Mouse (Mus musculus): Measurements from ENCODE around the gene Atg5. TPM values are rescaled to one million over a fixed set of nuclear protein-coding genes. Genes with fewer than 3 reads are reported as not detected.

Gene Atg5
- polyA plus RNA-seq (2012; rRNA removed), result 19.0 and 19.3 TPM in 2 replicates

DNA sequence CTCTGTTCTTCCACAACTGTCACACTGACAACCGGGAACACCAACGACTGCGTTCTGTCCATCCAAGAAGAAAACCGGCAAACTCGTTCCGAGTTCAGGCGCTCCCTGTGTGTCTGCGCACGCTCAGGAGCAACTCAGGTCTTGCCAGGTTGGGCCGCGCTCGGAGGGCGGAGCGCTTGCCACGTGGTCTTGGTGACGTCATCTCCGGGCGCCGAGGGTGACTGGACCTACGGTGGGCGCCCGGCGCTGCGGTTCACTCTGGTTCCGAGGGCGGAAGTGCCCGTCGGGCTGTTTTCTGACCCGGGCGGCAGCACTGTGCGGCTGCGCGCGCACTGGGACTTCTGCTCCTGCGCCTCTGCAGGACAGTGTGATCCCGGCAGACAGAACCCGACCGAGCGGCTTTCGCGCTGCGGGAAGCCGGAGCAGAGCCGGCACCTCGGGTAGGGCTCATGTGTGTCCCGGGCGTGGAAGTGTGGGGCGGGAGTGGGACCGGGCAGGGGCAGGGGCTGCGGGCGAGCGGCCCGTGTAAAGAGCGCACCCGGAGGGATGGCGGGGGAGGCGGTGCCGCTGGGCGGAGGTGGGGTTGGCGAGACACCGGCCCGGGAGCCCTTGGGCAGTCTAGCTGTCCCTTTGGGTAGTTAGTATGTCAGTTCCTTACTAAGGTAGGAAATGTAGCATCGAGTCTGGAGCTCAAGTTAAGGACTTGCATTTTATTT is at the start of gene Atg5:
Atg5 (plus strand) TSS at position 214 of the 716 bp plus-strand sequence.
- peak; percentile 97 to 99 for DNase-seq (ENCODE audit: extremely low spot score in 1 of 2, low spot score in 1 of 2)

DNA sequence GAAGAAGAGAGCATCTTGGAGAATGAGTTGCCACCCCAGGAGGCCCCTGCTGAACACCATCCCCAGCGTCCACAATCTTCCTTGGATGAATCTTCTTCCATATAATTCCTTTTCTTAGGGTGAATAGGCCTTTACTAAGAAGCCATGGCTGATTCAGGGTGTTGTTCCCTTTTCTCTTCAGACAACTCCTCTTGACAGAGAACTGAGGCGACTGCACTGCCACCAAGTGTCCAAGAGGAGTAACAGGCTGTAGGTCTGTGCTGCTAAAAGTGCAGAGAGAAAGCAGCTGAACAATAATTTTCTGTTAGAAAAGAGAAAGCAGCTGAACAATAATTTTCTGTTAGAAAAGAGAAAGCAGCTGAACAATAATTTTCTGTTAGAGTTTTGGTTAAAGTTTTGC is 49.1 kb upstream of the Atg5 start:
- peak in 1 of 2 experiments; percentile 16 for DNase-seq (ENCODE audit: extremely low spot score in 1 of 2, low spot score in 1 of 2)

DNA sequence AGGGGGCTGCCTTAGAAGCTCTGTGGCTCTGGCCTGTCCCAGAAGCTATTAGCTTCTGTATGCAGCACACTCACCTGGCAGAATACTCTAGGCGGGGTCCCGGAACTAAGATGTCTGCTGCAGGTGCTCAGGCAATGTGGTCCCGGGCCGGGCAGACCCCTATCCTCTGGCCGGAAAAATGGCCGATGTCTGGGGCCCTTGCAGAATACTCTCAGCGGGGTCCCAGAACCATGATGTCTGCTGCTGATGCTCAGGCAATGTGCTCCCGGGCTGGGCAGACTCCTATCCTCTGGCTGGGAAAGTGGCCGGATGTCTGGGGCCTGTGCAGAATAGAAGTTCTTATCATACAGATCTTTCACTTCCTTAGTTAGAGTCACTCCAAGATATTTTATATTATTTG is 43.8 kb upstream of the Atg5 start:
- DNase-seq (ENCODE audit: extremely low spot score in 1 of 2, low spot score in 1 of 2), result no peak

DNA sequence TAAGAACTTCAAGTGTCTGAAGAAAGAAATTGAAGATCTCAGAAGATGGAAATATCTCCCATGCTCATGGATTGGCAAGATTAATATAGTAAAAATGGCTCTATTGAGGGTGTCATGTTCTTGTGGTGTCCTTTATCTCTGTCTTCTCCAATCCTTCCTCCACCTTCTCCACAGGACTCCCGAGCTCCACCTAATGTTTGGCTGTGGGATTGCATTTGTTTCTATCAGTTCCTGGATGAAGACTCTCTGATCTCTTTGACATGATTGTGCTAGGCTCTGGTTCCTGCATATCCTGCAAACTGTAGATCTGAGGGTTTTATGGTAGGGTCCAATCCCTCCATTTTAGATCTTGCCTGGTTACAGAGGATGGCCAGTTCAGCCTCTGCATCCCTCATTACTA is 34.8 kb upstream of the Atg5 start:
- peak in 1 of 2 experiments; percentile 72 for DNase-seq (ENCODE audit: extremely low spot score in 1 of 2, low spot score in 1 of 2)

DNA sequence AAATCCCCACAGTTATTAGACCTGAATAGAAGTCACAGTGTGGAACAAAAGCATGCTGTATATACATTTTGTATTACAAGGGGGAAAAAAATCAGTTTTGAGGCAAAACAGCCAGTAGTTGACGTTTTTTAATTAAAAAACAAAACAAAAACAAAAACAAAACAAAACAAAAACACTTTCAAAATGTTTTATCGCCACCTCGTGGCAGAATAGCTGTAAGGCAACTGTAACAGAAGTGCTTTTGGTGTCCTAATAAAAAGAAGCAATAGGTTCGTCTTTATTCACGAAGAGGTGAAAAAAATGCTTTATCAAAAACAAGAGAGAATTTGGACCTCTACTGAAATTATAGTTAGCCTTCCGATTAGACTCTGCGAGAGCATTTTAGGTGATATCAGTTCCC is 32.9 kb upstream of the Atg5 start:
- DNase-seq (ENCODE audit: extremely low spot score in 1 of 2, low spot score in 1 of 2), result peak in 1 of 2 experiments; percentile 11

DNA sequence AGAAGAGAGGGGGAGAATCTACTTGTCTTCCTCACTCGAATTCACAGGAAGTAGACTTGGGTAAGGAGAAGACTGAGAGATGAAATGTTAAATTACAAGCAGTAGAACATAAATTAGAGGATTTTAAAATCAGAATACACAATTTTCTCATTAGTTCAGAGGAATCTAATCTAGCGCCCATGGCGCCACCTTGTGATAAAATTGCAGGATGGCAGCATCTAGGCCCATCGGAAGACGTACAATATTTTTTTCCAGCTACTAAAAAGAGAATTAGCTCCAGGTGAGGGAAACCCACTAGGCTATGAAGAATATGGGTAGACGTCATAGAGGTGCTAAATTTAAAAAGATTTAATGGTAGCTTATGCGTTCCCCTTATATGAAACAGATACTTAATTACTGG is 11.5 kb upstream of the Atg5 start:
- peak in 1 of 2 experiments; percentile 36 for DNase-seq (ENCODE audit: extremely low spot score in 1 of 2, low spot score in 1 of 2)

DNA sequence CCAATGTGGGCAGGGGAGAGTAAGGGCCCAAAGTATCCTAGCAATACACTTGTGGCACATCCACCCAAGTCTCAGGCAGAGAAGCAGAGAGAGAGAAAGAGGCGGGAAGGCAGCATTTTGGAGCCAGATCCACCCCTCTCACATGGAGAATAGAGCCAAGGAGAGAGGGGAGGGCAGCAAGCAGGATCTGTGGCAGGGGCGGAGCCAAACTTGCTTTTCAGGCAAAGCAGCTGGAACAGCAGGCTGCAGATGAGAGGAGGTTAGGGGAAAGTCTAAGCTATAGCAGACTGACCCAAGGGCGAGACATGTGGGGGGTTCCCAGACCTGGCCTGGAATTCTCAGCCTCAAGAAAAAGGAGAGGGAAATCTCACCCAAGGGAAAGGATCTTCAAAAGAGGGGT is 2.3 kb upstream of the Atg5 start:
- no peak for DNase-seq (ENCODE audit: extremely low spot score in 1 of 2, low spot score in 1 of 2)

DNA sequence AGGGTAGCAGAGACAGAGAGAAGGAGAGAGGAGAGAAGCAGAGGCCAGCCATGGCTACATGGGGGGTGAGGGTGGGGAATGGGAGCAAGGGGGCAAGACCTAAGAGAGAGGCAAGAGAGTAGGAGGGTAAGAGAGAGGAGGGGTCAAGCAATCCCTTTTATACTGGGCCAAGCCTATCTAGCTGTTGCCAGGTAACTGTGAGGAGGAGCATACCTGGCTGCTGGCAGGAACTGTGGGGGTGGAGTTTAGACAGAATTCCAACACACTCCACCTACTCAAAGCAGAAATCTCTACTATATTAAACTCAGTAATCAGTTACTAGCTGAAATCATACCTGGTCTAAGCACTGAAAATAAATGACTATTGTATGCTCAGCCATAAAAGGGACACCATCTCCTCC is 1.6 kb upstream of the Atg5 start:
- no peak for DNase-seq (ENCODE audit: extremely low spot score in 1 of 2, low spot score in 1 of 2)

DNA sequence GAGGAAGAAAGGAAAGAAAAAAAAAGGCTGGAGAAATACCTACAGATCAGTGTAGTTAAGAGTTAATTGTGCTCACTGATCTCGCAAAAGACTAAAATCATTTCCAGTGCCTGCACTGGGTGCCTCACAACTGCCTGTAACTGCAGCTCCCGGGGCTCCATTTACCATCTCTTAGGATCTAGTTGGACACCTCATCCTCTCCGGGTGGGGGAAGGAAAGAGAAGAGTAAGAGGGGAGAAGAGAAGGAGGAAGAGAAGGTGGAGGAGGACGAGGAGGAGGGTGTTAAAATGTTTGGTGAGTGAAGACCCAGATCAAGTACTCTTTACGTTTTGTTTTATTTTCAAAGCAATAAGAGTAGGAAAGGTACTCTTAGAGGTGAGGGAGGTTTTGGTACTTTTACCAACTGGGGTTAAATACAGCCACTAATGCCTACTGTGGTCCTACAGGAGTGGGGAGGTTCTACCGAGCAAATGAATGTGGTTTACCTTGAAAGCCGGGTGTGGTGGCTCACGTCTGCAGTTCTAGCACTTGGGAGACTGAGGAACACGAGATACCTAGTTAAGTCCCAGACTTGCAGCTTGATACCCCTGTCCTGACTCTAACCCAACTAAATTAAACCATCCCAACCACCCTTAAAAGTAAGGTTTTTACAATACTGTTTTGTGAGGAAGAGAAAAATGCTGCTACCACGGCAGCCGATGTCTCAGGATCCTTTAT is 574 bp upstream of the Atg5 start:
- DNase-seq (ENCODE audit: extremely low spot score in 1 of 2, low spot score in 1 of 2), result no peak

DNA sequence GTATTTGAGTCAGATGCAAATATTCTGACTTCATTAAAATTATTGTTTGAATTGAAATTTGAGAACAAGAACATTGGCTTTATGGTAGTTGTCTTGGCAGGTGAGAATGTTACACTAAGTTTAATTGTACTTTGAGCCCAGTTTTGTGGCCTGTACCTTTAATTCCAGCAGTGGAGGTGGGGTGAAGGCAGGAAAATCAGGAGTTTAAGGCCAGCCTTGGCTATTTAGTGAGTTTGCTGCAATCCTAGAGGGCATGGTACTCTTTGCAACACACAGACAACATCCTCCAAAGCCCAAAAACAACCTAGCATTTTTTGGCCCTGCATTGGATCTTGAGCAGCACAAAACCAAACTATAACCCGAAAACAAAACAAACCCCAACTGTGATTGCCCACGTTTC is 1.1 kb downstream of the Atg5 start:
- DNase-seq (ENCODE audit: extremely low spot score in 1 of 2, low spot score in 1 of 2), result no peak

DNA sequence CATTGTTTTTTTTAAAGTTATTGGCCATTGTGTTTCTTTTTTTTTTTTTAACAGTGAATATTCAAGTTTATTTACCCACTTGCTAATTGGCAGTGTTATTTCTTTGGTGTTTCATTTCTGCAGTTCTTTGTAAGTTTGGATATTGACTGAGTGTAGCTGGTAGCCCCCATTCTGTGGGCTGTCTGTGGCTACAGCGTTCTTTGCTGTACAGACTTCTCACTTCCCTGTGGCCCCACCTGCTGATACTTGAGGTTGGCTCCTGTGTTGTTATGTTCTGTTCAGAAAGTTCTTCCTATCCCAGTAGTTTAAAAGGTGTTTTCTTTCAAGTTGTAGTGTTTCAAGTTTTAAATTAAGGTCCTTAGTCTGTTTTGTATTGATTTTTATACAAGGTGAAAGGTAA is 14.2 kb downstream of the Atg5 start:
- DNase-seq (ENCODE audit: extremely low spot score in 1 of 2, low spot score in 1 of 2), result no peak

DNA sequence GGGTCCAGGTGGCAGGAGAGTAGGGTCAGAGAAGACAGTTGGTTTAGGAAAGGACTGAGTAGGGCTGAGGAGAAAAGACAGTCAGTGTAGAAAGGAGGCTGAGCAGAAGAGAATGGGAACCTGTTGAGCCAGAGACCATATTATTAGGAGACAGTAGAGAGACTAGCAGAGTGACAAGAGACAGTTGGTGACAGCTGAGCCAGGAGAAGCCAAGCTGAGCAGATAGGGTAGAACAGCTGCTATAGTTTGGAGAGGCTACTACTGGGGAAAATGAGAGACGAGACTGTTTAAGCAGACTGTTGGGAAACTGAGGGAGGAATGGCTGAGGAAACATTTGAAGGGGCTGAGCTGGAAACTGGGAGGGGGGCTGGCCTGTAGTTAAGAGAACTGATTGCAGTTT is 16.9 kb downstream of the Atg5 start:
- no peak for DNase-seq (ENCODE audit: extremely low spot score in 1 of 2, low spot score in 1 of 2)

DNA sequence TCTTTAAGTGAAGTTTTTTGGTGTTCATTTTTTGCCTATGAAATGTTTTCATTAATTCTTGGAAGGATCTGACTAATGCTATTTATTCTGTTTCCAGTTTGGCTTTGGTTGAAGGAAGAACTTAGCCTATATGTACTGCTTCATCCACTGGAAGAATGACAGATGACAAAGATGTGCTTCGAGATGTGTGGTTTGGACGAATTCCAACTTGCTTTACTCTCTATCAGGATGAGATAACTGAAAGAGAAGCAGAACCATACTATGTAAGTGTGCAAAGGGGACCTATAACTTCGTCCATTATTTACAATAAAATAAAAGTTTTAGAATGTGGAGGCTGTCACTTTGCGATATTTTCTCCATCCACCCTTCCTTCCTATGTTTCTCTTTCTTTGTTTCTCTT is 17.8 kb downstream of the Atg5 start:
- no peak for DNase-seq (ENCODE audit: extremely low spot score in 1 of 2, low spot score in 1 of 2)

DNA sequence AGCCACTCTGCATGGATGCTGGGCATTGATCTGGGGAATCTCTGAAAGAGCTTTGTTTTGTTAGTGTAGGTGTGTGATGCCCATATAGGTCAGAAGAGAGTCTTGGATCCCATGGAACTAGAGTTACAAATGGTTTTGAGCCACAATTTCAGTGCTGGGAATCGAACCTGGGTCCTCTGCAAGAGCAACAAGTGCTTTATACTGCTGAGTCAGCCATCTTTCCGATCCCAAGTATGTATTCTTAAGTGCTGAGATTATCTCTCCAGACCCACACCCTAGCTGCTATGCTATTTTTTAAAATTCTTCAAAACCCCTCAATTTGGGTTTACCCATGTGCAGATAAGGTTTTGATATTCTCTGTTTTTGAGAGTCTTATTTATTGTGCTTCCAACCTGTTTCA is 22.7 kb downstream of the Atg5 start:
- no peak for DNase-seq (ENCODE audit: extremely low spot score in 1 of 2, low spot score in 1 of 2)

DNA sequence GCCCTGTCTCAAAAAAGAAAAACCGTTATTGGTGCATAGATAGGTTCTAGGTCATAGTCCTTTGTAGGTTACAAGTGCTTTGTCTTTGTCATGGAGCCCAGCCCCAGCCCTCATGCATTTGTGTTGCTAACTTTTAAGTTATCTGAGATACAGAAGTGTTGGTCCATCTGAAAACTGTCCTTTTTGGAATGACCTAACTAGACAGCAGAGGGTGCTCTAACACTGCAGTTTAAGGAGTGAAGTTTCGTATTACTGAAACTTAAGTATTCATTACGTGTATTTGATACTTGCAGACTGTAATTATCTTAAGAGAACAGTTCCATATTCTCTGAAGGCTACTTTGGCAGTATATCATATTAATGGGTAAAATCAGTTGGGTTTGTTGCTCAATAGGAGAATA is 24.0 kb downstream of the Atg5 start:
- DNase-seq (ENCODE audit: extremely low spot score in 1 of 2, low spot score in 1 of 2), result peak in 1 of 2 experiments; percentile 62

DNA sequence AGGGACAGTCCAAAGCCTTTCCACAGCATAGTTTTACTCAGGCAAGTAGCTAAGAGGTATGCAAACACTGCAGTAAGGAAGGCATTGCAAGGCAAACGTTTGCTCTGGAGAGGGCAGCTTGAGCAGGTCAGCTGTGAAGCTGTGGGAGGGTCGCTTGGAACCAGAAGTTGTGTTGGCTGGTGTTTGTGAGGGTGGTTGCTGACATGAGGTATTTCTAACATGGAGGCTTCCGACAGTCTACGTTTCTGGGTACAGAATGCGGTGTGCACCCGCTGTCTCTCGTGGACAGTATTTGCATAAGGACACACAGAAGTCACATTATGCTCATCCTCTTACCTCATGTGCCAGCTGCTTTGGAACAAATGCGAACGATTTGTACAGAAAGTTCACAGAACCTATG is 31.0 kb downstream of the Atg5 start:
- DNase-seq (ENCODE audit: extremely low spot score in 1 of 2, low spot score in 1 of 2), result peak in 1 of 2 experiments; percentile 12

DNA sequence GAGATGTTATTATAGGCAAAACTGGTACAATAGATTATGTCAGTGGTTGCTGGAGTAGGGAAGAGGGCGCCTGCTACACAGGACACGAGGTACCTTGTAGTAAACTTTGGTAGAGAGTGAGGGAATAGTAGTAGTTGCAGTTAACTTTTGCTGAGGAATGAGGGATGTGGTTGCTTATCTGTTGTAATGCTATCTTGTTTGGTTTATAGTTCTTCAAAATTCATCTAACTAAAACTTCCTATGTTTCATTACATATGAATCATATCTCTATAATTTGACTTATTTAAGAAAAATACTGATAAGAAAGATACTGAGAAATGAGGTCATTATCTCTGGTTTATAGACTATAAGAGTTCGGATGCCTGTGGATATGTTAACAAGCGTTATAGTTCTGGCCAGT is 31.9 kb downstream of the Atg5 start:
- no peak for DNase-seq (ENCODE audit: extremely low spot score in 1 of 2, low spot score in 1 of 2)

DNA sequence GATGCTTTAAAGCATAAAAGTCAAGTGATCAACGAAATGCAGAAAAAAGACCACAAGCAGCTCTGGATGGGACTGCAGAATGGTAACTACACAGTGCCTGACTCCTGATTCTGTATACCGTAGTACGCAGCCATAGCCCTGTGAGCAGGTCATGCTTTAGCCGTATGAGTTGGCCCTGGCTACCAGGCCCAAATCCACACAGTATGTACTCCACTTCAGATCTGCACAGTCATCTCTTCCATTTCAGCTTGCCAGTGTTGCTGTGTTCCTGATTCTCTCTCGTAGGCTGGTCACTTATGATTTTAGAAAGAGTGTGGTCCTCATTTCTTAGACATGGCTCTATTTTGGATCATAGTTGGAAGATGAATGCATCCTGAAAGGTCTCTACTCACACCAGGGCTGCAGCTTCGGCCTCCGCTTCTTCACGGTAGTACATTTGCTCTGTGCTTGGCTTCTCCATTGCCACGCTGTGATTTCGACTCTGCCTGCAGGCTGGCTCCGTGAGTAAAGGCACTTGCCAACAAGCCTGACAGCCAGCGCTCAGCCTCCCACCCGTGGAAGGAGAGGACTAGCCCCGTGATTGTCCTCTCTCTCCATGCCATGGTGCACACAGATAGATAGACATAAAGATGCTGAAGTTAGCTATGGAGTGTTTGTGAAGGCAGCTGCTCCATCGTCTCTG is 35.6 kb downstream of the Atg5 start:
- DNase-seq (ENCODE audit: extremely low spot score in 1 of 2, low spot score in 1 of 2), result peak in 1 of 2 experiments; percentile 35

DNA sequence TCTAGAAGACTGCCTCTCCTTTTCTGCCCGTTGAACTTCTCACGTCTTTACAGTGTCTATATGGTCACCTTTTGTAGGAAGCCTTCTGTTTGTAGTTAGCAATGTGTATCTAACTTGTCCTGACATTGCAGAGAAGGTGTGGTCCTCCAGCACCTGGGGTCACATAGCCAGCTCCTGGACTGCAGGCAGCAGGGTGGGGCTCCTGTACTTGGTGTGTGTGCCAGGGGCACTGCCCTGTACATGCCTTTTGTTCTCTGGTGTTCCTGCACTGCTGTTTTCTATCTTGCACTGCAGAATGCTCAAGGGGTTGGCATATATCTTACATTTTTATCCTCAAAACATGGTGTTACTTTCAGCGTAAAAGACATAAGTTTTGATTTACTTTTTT is 36.2 kb downstream of the Atg5 start:
- no peak for DNase-seq (ENCODE audit: extremely low spot score in 1 of 2, low spot score in 1 of 2)

DNA sequence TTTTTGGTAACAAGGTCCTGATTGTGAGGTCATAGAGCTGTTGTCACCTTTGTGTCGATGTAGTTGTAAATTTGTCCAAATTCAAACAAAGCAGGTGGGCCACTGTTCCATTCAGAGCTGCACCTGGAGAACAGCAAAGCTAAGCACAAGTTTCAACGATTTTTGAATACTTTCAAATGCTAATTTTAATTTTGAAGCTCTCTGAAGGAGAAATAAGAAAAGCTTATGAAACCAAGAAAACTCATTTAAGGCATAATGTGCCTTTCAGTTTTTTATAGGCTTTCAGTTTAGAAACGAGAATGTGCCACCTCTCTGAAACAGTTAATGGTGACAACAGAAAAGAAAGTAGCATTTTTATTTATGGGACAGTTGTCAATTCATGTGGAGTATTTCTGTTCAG is 36.7 kb downstream of the Atg5 start:
- no peak for DNase-seq (ENCODE audit: extremely low spot score in 1 of 2, low spot score in 1 of 2)

DNA sequence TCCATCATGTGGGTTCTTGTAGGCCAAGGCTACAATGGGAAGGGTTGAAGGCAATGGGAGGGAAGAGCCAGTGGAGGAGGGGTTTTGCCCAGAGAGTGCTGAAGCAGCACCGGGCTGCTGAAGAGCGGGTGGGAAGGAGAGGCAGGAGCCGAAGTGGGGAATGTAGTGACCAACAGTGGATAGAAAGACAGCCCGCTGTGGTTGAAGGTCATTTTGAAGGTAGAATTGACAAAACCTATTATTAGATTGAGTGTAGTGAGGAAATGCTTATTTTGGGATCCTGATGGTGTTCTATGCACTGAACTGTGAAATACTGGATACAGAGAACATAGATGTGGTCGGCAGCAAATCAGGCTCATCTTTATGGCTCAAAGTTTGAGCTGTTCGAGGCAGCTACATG is 38.1 kb downstream of the Atg5 start:
- no peak for DNase-seq (ENCODE audit: extremely low spot score in 1 of 2, low spot score in 1 of 2)

DNA sequence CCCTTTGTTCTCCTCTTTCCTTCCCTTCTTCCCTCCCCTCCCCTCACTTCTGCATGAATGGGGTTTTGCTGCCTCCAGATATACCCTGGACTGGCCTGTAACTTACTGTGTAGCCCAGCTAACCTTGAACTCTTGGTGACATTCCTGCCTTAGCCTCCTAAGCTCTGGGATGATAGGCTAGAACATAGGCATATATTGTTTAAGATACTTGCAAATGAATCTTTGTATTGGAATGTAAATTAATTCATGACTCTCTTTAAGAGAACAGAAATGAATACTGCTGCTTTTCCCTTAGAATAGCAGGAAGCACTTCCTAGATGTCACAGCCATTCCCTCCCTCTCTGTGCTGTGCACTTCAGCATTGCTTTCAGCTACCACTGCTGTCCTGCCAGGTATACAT is 40.1 kb downstream of the Atg5 start:
- DNase-seq (ENCODE audit: extremely low spot score in 1 of 2, low spot score in 1 of 2), result no peak

Data from frontal cortex, adult 2 months (tissue).